Mouse (Mus musculus) CH12.LX (cell line): Measurements from ENCODE around the gene Gm26602. TPM values are rescaled to one million over a fixed set of nuclear protein-coding genes. Genes with fewer than 3 reads are reported as not detected.

Experiments
- DNase-seq: peaks from one replicate; pipeline ENCODE4 v3.0.0-alpha.2; 2013; ENCODE audit errors: extremely low read depth
- H3K27ac ChIP-seq: 2 replicates; pipeline ENCODE4 v1.5.1; 2012; ENCODE audit warnings: low read depth, mild to moderate bottlenecking, control low read depth, moderate library complexity; ENCODE audit not compliant: insufficient read depth
- H3K27me3 ChIP-seq: replicated peaks from 2 replicates; pipeline ENCODE3; 2012; ENCODE audit warnings: inconsistent platforms
- H3K36me3 ChIP-seq, 2 experiments: replicated peaks in 1 of 2; 2 replicates each; pipeline versions ENCODE3 to v1.6.1; 2012; ENCODE audit warnings: inconsistent platforms in 1 of 2, low read length in 1 of 2, mild to moderate bottlenecking in 1 of 2, mixed read lengths in 1 of 2, moderate library complexity in 1 of 2; ENCODE audit not compliant: control insufficient read depth in 1 of 2, insufficient read depth in 1 of 2
- H3K4me1 ChIP-seq, 2 experiments: 2 replicates each; pipeline ENCODE4 v1.6.1; 2012; ENCODE audit warnings: inconsistent platforms in 1 of 2, moderate library complexity in 1 of 2; ENCODE audit not compliant: insufficient read depth in 2 of 2, control insufficient read depth in 1 of 2
- H3K4me2 ChIP-seq: 2 replicates; pipeline ENCODE4 v1.6.1; 2012; ENCODE audit warnings: low read depth, mild to moderate bottlenecking, control low read depth; ENCODE audit not compliant: poor library complexity, insufficient read depth, severe bottlenecking
- H3K4me3 ChIP-seq, 3 experiments: fragments of 150-350 bp in 1 of 3; sonication (generic) in 1 of 3; replicated peaks in 1 of 3; 2 replicates each; pipeline versions ENCODE3 to v1.5.1; 2011 to 2012; ENCODE audit warnings: low read depth in 2 of 3, low read length in 2 of 3, mild to moderate bottlenecking in 2 of 3, moderate library complexity in 2 of 3, control low read depth in 1 of 3, improper control_type of control experiment in 1 of 3, inconsistent platforms in 1 of 3, mixed read lengths in 1 of 3; ENCODE audit not compliant: poor library complexity in 1 of 3
- H3K79me2 ChIP-seq: replicated peaks from 2 replicates; pipeline ENCODE4 v1.6.1; 2012; ENCODE audit warnings: mild to moderate bottlenecking, moderate library complexity; ENCODE audit not compliant: control insufficient read depth, poor library complexity, insufficient read depth, severe bottlenecking; ENCODE audit errors: extremely low read depth
- H3K9ac ChIP-seq: 2 replicates; pipeline ENCODE4 v1.6.1; 2012; ENCODE audit warnings: low read depth, mild to moderate bottlenecking, control low read depth, moderate library complexity; ENCODE audit not compliant: insufficient read depth
- H3K9me3 ChIP-seq: replicated peaks from 2 replicates; pipeline ENCODE3; 2012; ENCODE audit warnings: low read length, inconsistent platforms, mixed read lengths
- BHLHE40 ChIP-seq: IDR thresholded peaks from 2 replicates; pipeline ENCODE4 v1.6.1; 2011; ENCODE audit warnings: mild to moderate bottlenecking, low read depth, low read length, improper control_type of control experiment
- ETS1 ChIP-seq: conservative IDR thresholded peaks from 2 replicates; pipeline ENCODE4 v1.6.1; 2012; ENCODE audit warnings: low read depth, mild to moderate bottlenecking, inconsistent platforms, low read length, improper control_type of control experiment, moderate library complexity
- MAX ChIP-seq: IDR thresholded peaks from 2 replicates; pipeline ENCODE4 v1.6.1; 2011; ENCODE audit warnings: low read length, improper control_type of control experiment
- POLR2A ChIP-seq: IDR thresholded peaks from 2 replicates; pipeline ENCODE4 v1.6.1; 2011; ENCODE audit warnings: low read depth, mild to moderate bottlenecking, improper control_type of control experiment, low read length
- POLR2AphosphoS2 ChIP-seq: IDR thresholded peaks from 2 replicates; pipeline ENCODE4 v1.6.1; 2011; ENCODE audit warnings: low read depth, low read length, improper control_type of control experiment
- RCOR1 ChIP-seq: conservative IDR thresholded peaks from 2 replicates; pipeline ENCODE4 v1.6.1; 2012; ENCODE audit warnings: low read depth, mild to moderate bottlenecking, inconsistent platforms, low read length, improper control_type of control experiment
- TCF12 ChIP-seq: IDR thresholded peaks from 2 replicates; pipeline ENCODE4 v1.6.1; 2014; ENCODE audit warnings: low read depth, mild to moderate bottlenecking, inconsistent platforms, low read length, improper control_type of control experiment
- ZKSCAN1 ChIP-seq: IDR thresholded peaks from 2 replicates; pipeline ENCODE4 v1.6.1; 2012; ENCODE audit warnings: low read depth, inconsistent platforms, low read length, improper control_type of control experiment, borderline replicate concordance
- dilution Hi-C: fragments of 300-500 bp; cut with MboI; formaldehyde crosslinking; loops from 2 replicates; pipeline ENCODE4 v1.14.3; 2020; ENCODE audit warnings: low sequenced_read_pairs; ENCODE audit not compliant: extremely low pct_unique_long_range_greater_than_20kb, extremely low pct_ligation_motif_present
- in situ Hi-C: fragments of 300-500 bp; cut with MboI; formaldehyde crosslinking; loops from 3 replicates; pipeline ENCODE4 v1.14.3; 2019; ENCODE audit warnings: low sequenced_read_pairs, low pct_ligation_motif_present, low pct_unique_long_range_greater_than_20kb, mixed read lengths
- polyA plus RNA-seq: library from polyadenylated mRNA; unstranded; fragments of >175 nt; gene quantifications from 2 replicates; pipeline ENCODE4 v1.2.1, GENCODE M21; 2012; ENCODE audit warnings: low read depth; ENCODE audit not compliant: insufficient read length
- total RNA-seq, 2 experiments: library from RNA; depleted of rRNA; stranded (reverse); fragments of 300-350 nt in 1 of 2; fragments of >200 nt in 1 of 2; gene quantifications; 2 replicates each; pipeline ENCODE4 v1.2.3; 2012 to 2014

Gene Gm26602
- total and polyA plus RNA-seq, 3 experiments: 8.1 TPM; not detected in 2

- in situ Hi-C loops (no loop called here), dilution Hi-C loops (no loop called here)
- Histone ChIP-seq H3K79me2 (peaks cover 49% of the 10 kb centered on the region), H3K27ac (0 out of 2 replicates have a peak overlapping the region, but pooled peaks have one; percentile 8), H3K4me3 (no peak overlapping the region), H3K4me1 (peaks cover 34 to 71% of the 10 kb centered on the region in 2 experiments), H3K4me2 (no peak overlapping the region), H3K36me3 (peaks cover 66 to 92% of the 10 kb centered on the region in 2 experiments), H3K9ac (no peak overlapping the region), H3K27me3 (no peaks in the 10 kb centered on the region), H3K9me3 (no peaks in the 10 kb centered on the region)
- no peak for DNase-seq
- TF ChIP-seq POLR2A (0 out of 2 replicates have a peak, but pooled peaks have one; percentile 24), ETS1 (no peak)
Measured at GRCm38 (mm10) chr10:79946752-79947322, 36.2 kb downstream of the Gm26602 start.

- no peak overlapping the region for H3K9ac ChIP-seq
- H3K4me2 ChIP-seq: no peak overlapping the region
- dilution Hi-C loops: no loop called here
Measured at GRCm38 (mm10) chr10:79947502-79947901, 36.8 kb downstream of the Gm26602 start.

GRCm38 (mm10) chr10:79949873-79950272 is 39.2 kb downstream of the Gm26602 start:
- Histone ChIP-seq H3K9ac (no peak overlapping the region), H3K4me1 (peaks cover 25 to 64% of the 10 kb centered on the region in 2 experiments)
- TF ChIP-seq RCOR1: no peak
- no peak for TF ChIP-seq BHLHE40
- peak; percentile 38 for TF ChIP-seq POLR2A
- TF ChIP-seq, all 38 proteins: peak for 1
- H3K36me3 ChIP-seq: peaks cover 73 to 91% of the 10 kb centered on the region in 2 experiments
- H3K4me2 ChIP-seq: no peak overlapping the region
- H3K4me3 ChIP-seq: no peak overlapping the region
- peaks cover 24% of the 10 kb centered on the region for H3K79me2 ChIP-seq
- dilution Hi-C loops: no loop called here
- H3K27me3 ChIP-seq: no peaks in the 10 kb centered on the region
- DNase-seq: no peak
- no peaks in the 10 kb centered on the region for H3K9me3 ChIP-seq
- H3K27ac ChIP-seq: no peak overlapping the region
- in situ Hi-C loops: no loop called here

More at GRCm38 (mm10) chr10:79947502-79947901, 36.8 kb downstream of the Gm26602 start:
- Histone ChIP-seq H3K9me3 (no peaks in the 10 kb centered on the region), H3K27me3 (no peaks in the 10 kb centered on the region), H3K27ac (peak overlapping the region; percentile 18; the same call in 1 of the 2 replicates), H3K79me2 (peaks cover 43% of the 10 kb centered on the region), H3K4me3 (no peak overlapping the region), H3K4me1 (peaks cover 33 to 65% of the 10 kb centered on the region in 2 experiments), H3K36me3 (peaks cover 61 to 91% of the 10 kb centered on the region in 2 experiments)
- DNase-seq: no peak
- in situ Hi-C loops: no loop called here
- TF ChIP-seq BHLHE40 (no peak), POLR2A (0 out of 2 replicates have a peak, but pooled peaks have one; percentile 2), MAX (no peak), TCF12 (no peak), ZKSCAN1 (no peak), POLR2AphosphoS2 (no peak)
